Mouse (Mus musculus) liver, adult 2 months (tissue): ENCODE results near the gene Polr2a. TPM values are rescaled to one million over a fixed set of nuclear protein-coding genes. Genes with fewer than 3 reads are reported as not detected.

Experiments used
- DNase-seq: peaks from one replicate; pipeline ENCODE4 v3.0.0-alpha.2; 2011; ENCODE audit warnings: low read depth, low spot score; ENCODE audit errors: extremely low read depth
- H3K27ac ChIP-seq: fragments of 200-500 bp; replicated peaks from 2 replicates; pipeline ENCODE4 v1.5.1; 2012; ENCODE audit warnings: low read depth, mild to moderate bottlenecking, control low read depth, inconsistent platforms, low read length; ENCODE audit not compliant: insufficient read depth
- H3K27me3 ChIP-seq: fragments of 200-500 bp; 2 replicates; pipeline ENCODE4 v1.6.1; 2012; ENCODE audit warnings: mild to moderate bottlenecking, moderate library complexity, low read length, inconsistent platforms; ENCODE audit not compliant: control insufficient read depth, insufficient read depth
- H3K36me3 ChIP-seq: fragments of 200-500 bp; 2 replicates; pipeline ENCODE4 v1.6.1; 2012; ENCODE audit warnings: low read length, inconsistent platforms; ENCODE audit not compliant: control insufficient read depth, insufficient read depth
- H3K4me1 ChIP-seq: fragments of 200-500 bp; 2 replicates; pipeline ENCODE4 v1.6.1; 2011; ENCODE audit warnings: low read length; ENCODE audit not compliant: control insufficient read depth, insufficient read depth
- H3K4me3 ChIP-seq: fragments of 200-500 bp; 2 replicates; pipeline ENCODE4 v1.5.1; 2011; ENCODE audit warnings: low read depth, mild to moderate bottlenecking, control low read depth, low read length, moderate library complexity; ENCODE audit not compliant: insufficient read depth
- H3K79me2 ChIP-seq: fragments of 200-500 bp; 2 replicates; pipeline ENCODE4 v1.6.1; 2012; ENCODE audit warnings: inconsistent platforms, mild to moderate bottlenecking, low read length, moderate library complexity; ENCODE audit not compliant: control insufficient read depth, insufficient read depth
- H3K9ac ChIP-seq: fragments of 200-500 bp; 2 replicates; pipeline ENCODE4 v1.6.1; 2012; ENCODE audit warnings: low read depth, mild to moderate bottlenecking, control low read depth, inconsistent platforms, low read length
- CTCF ChIP-seq: fragments of 200-500 bp; IDR thresholded peaks from 2 replicates; pipeline ENCODE4 v1.5.1; 2011; ENCODE audit warnings: low read depth, low read length, control low read depth
- POLR2A ChIP-seq: fragments of 200-500 bp; IDR thresholded peaks from 2 replicates; pipeline ENCODE4 v1.6.1; 2011; ENCODE audit warnings: low read length, control low read depth; ENCODE audit not compliant: insufficient read depth; ENCODE audit errors: extremely low read depth
- WGBS: fragments of 180-500 bp; shearing (Covaris S2); methylation state at CpG from one replicate; pipeline ENCODE4 v1.1.7; 2018; 5-methylcytosine and 5-hydroxymethylcytosine counted together
- polyA plus RNA-seq: library from polyadenylated mRNA; depleted of rRNA; stranded (reverse); fragments of >200 nt; gene quantifications from 2 replicates; pipeline ENCODE4 v1.2.3, GENCODE M21; 2012
- total RNA-seq: library from RNA; depleted of rRNA; stranded (reverse); fragments of >200 nt; gene quantifications from 2 replicates; pipeline ENCODE4 v1.2.3, GENCODE M21; 2014

Polr2a gene
- total and polyA plus RNA-seq, 2 experiments, result 10.0 to 10.6 TPM

- peak overlapping the region; percentile 27; the same call in 1 of the 2 replicates for H3K27ac ChIP-seq
- no peak for TF ChIP-seq CTCF
- TF ChIP-seq POLR2A, result no peak
- H3K79me2 ChIP-seq, result no peaks in the 10 kb centered on the region
- H3K4me3 ChIP-seq, result no peak overlapping the region
- DNase-seq, result peak; percentile 84
- no peaks in the 10 kb centered on the region for H3K36me3 ChIP-seq
- no peak overlapping the region for H3K9ac ChIP-seq
- no peaks in the 10 kb centered on the region for H3K27me3 ChIP-seq
- 31% methylated on average over 6 of the region's 6 CpGs for WGBS
- H3K4me1 ChIP-seq, result peaks cover 7% of the 10 kb centered on the region; the same call in 1 of the 2 replicates
Observed at GRCm38 (mm10) chr11:69692863-69693262, 65.6 kb downstream of the Polr2a start.

GRCm38 (mm10) chr11:69692196-69692811 lies 66.1 kb downstream of the Polr2a start:
- Histone ChIP-seq H3K27me3 (no peaks in the 10 kb centered on the region), H3K4me1 (peaks cover 7% of the 10 kb centered on the region; the same call in 1 of the 2 replicates), H3K79me2 (no peaks in the 10 kb centered on the region), H3K9ac (no peak overlapping the region), H3K4me3 (no peak overlapping the region), H3K27ac (peak overlapping the region; percentile 27; the same call in 1 of the 2 replicates), H3K36me3 (no peaks in the 10 kb centered on the region)
- 66% methylated on average over 9 of the region's 9 CpGs for WGBS
- DNase-seq, result no peak
- TF ChIP-seq CTCF (no peak), POLR2A (no peak)

GRCm38 (mm10) chr11:69689891-69690290 lies 68.5 kb downstream of the Polr2a start:
- H3K27ac ChIP-seq, result no peak overlapping the region
- no peak overlapping the region for H3K4me3 ChIP-seq
- H3K79me2 ChIP-seq, result no peaks in the 10 kb centered on the region
- no peak overlapping the region for H3K9ac ChIP-seq
- no peak for TF ChIP-seq POLR2A
- TF ChIP-seq CTCF, result no peak
- H3K27me3 ChIP-seq, result no peaks in the 10 kb centered on the region
- peaks cover 16% of the 10 kb centered on the region for H3K4me1 ChIP-seq
- no peak for DNase-seq
- 93% methylated on average over 1 of the region's 1 CpGs for WGBS
- H3K36me3 ChIP-seq, result no peaks in the 10 kb centered on the region

GRCm38 (mm10) chr11:69687061-69687460 lies 71.4 kb downstream of the Polr2a start:
- peaks cover 9% of the 10 kb centered on the region for H3K4me1 ChIP-seq
- H3K36me3 ChIP-seq, result no peaks in the 10 kb centered on the region
- 72% methylated on average over 5 of the region's 5 CpGs for WGBS
- no peak overlapping the region for H3K27ac ChIP-seq
- DNase-seq, result no peak
- H3K4me3 ChIP-seq, result no peak overlapping the region
- H3K27me3 ChIP-seq, result no peaks in the 10 kb centered on the region
- no peaks in the 10 kb centered on the region for H3K79me2 ChIP-seq
- no peak overlapping the region for H3K9ac ChIP-seq
- TF ChIP-seq CTCF (no peak), POLR2A (no peak)

GRCm38 (mm10) chr11:69686377-69686776 lies 72.1 kb downstream of the Polr2a start:
- peaks cover 9% of the 10 kb centered on the region for H3K4me1 ChIP-seq
- peak overlapping the region; percentile 44; the same call in 1 of the 2 replicates for H3K27ac ChIP-seq
- H3K4me3 ChIP-seq, result no peak overlapping the region
- no peaks in the 10 kb centered on the region for H3K27me3 ChIP-seq
- 7% methylated on average over 4 of the region's 4 CpGs for WGBS
- TF ChIP-seq CTCF (no peak), POLR2A (no peak)
- H3K9ac ChIP-seq, result no peak overlapping the region
- peak; percentile 35 for DNase-seq
- H3K79me2 ChIP-seq, result peaks cover 3% of the 10 kb centered on the region; the same call in 1 of the 2 replicates
- no peaks in the 10 kb centered on the region for H3K36me3 ChIP-seq

GRCm38 (mm10) chr11:69685526-69686148 lies 72.8 kb downstream of the Polr2a start, which contains the start of gene Tnfsf13:
TSS of gene Tnfsf13 (minus strand) at chr11:69685784.
- peak within 1 kb of the TSS; percentile 26 for H3K4me3 ChIP-seq
- WGBS, result 1% methylated on average over 10 of the region's 10 CpGs
- TF ChIP-seq CTCF (no peak), POLR2A (no peak)
- H3K4me1 ChIP-seq, result peaks cover 11% of the 10 kb centered on the region
- peak within 1 kb of the TSS; percentile 80 for H3K27ac ChIP-seq
- H3K9ac ChIP-seq, result peak within 1 kb of the TSS; percentile 54
- no peaks in the 10 kb centered on the region for H3K36me3 ChIP-seq
- peak; percentile 91 for DNase-seq
- H3K79me2 ChIP-seq, result peaks cover 8% of the 10 kb centered on the region; the same call in 1 of the 2 replicates
- H3K27me3 ChIP-seq, result no peaks in the 10 kb centered on the region
